Mouse (Mus musculus) layer of hippocampus, adult 2 months (tissue): ENCODE results near the gene Ppp1r12a. TPM values are rescaled to one million over a fixed set of nuclear protein-coding genes. Genes with fewer than 3 reads are reported as not detected.

Source experiments
- DNase-seq, 2 experiments: peaks; one replicate each; pipeline ENCODE4 v3.0.0; 2022; ENCODE audit warnings: low spot score in 2 of 2
- H3K27ac ChIP-seq: fragments of 200-600 bp; 2 replicates; pipeline ENCODE4 v1.8.1; 2022
- H3K4me3 ChIP-seq: fragments of 200-600 bp; 2 replicates; pipeline ENCODE4 v1.8.1; 2022; ENCODE audit warnings: mild to moderate bottlenecking
- CTCF ChIP-seq: fragments of 200-600 bp; conservative IDR thresholded peaks from 2 replicates; pipeline ENCODE4 v1.8.1; 2022; ENCODE audit warnings: antibody characterized with exemption, mild to moderate bottlenecking, moderate library complexity
- total RNA-seq, 2 experiments: library from RNA; stranded (reverse); gene quantifications; 2 replicates each; pipeline ENCODE4 v1.2.3; 2021

Gene Ppp1r12a
- total RNA-seq, 2 experiments from 2014 or later = 128 to 133 TPM

- no peak overlapping the region for H3K27ac ChIP-seq
- no peak for TF ChIP-seq CTCF
- no peak for DNase-seq
- no peak overlapping the region for H3K4me3 ChIP-seq
These were observed 17.9 kb upstream of the Ppp1r12a start for GRCm38 (mm10) chr10:108143991-108144525.

GRCm38 (mm10) chr10:108145701-108146100 is 16.3 kb upstream of the Ppp1r12a start:
- Histone ChIP-seq H3K4me3 (no peak overlapping the region), H3K27ac (no peak overlapping the region)
- no peak for DNase-seq
- TF ChIP-seq CTCF = no peak

- Histone ChIP-seq H3K4me3 (no peak overlapping the region), H3K27ac (no peak overlapping the region)
- DNase-seq = no peak
- no peak for TF ChIP-seq CTCF
These were observed 15.0 kb upstream of the Ppp1r12a start for GRCm38 (mm10) chr10:108147031-108147430.

GRCm38 (mm10) chr10:108153301-108153700 is 8.7 kb upstream of the Ppp1r12a start:
- no peak for DNase-seq
- Histone ChIP-seq H3K4me3 (no peak overlapping the region), H3K27ac (no peak overlapping the region)
- TF ChIP-seq CTCF = no peak

- DNase-seq = no peak
- Histone ChIP-seq H3K4me3 (no peak overlapping the region), H3K27ac (no peak overlapping the region)
- TF ChIP-seq CTCF = no peak
These were observed 6.8 kb upstream of the Ppp1r12a start for GRCm38 (mm10) chr10:108155042-108155686.

- H3K27ac ChIP-seq = no peak overlapping the region
- DNase-seq = no peak
- TF ChIP-seq CTCF = no peak
- no peak overlapping the region for H3K4me3 ChIP-seq
These were observed 6.3 kb upstream of the Ppp1r12a start for GRCm38 (mm10) chr10:108155687-108156067.

- DNase-seq = no peak
- Histone ChIP-seq H3K27ac (no peak overlapping the region), H3K4me3 (no peak overlapping the region)
- TF ChIP-seq CTCF = no peak
These were observed 5.9 kb upstream of the Ppp1r12a start for GRCm38 (mm10) chr10:108156128-108156527.

GRCm38 (mm10) chr10:108159002-108159401 is 3.0 kb upstream of the Ppp1r12a start:
- no peak for DNase-seq
- H3K4me3 ChIP-seq = no peak overlapping the region
- no peak for TF ChIP-seq CTCF
- no peak overlapping the region for H3K27ac ChIP-seq

- no peak for TF ChIP-seq CTCF
- H3K4me3 ChIP-seq = peak overlapping the region; percentile 100
- H3K27ac ChIP-seq = peak overlapping the region; percentile 99
- no peak for DNase-seq
These were observed 466 bp downstream of the Ppp1r12a start for GRCm38 (mm10) chr10:108162297-108163020.

- H3K27ac ChIP-seq = peak overlapping the region; percentile 99
- peak overlapping the region; percentile 100 for H3K4me3 ChIP-seq
- TF ChIP-seq CTCF = no peak
- no peak for DNase-seq
These were observed 1.0 kb downstream of the Ppp1r12a start for GRCm38 (mm10) chr10:108163021-108163410.

- H3K4me3 ChIP-seq = peak overlapping the region; percentile 100
- DNase-seq = no peak
- peak overlapping the region; percentile 99 for H3K27ac ChIP-seq
- TF ChIP-seq CTCF = no peak
These were observed 1.5 kb downstream of the Ppp1r12a start for GRCm38 (mm10) chr10:108163451-108163850.

GRCm38 (mm10) chr10:108167823-108168222 is 5.8 kb downstream of the Ppp1r12a start:
- TF ChIP-seq CTCF = no peak
- no peak for DNase-seq
- H3K4me3 ChIP-seq = no peak overlapping the region
- no peak overlapping the region for H3K27ac ChIP-seq

GRCm38 (mm10) chr10:108170818-108171217 is 8.8 kb downstream of the Ppp1r12a start:
- Histone ChIP-seq H3K27ac (no peak overlapping the region), H3K4me3 (no peak overlapping the region)
- DNase-seq = no peak
- no peak for TF ChIP-seq CTCF

GRCm38 (mm10) chr10:108171637-108172036 is 9.6 kb downstream of the Ppp1r12a start:
- no peak overlapping the region for H3K27ac ChIP-seq
- no peak for DNase-seq
- no peak overlapping the region for H3K4me3 ChIP-seq
- no peak for TF ChIP-seq CTCF
